Mouse (Mus musculus): ENCODE data around the gene Lrrc75a. TPM values are rescaled to one million over a fixed set of nuclear protein-coding genes. Genes with fewer than 3 reads are reported as not detected.

The Lrrc75a gene
- polyA plus RNA-seq, 1 experiment = not detected

DNA sequence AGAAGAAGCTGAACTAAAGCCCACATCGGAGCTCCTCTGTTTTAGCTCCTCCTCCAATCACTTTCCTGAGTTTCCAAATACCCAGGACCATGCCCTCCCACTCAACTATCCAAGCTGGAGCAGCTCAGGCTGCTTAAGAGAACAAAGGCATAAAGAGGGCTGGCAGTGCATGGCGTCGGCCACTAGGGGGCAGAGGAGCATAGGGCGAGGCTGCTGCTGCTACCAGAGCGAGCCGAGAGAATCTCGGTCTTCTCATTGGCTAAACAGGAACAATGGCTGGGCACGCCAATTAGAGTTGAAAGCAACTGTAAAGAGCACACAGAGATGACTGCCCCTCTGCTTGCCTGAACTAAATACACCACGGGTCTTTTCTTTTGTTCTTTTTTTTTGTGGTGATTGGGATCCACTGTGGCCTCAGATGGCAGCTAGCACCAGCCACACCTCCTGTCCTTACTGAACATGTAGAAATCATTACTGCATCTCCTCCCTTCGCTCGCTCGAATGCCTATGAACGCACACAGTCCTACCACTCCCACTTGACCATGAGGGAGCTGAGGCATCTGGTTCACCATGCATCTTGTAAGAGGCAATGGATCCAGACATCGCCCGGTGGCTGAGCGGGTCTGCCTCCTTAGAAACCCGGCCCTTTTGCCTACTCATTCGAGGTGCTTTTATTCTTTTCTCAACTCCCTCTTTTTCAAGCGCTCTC lies 34.5 kb downstream of the Lrrc75a start:
- WGBS = 7% methylated on average over 19 of the region's 19 CpGs
- peak overlapping the region; percentile 27 for H3K4me3 ChIP-seq (ENCODE audit: insufficient read depth, low read depth, low read length)
- H3K27ac ChIP-seq (ENCODE audit: insufficient read depth, low read depth, low read length) = peak overlapping the region; percentile 83
- peaks cover 17% of the 10 kb centered on the region for H3K4me1 ChIP-seq (ENCODE audit: control insufficient read depth, insufficient read depth, low read length)
- no peak for TF ChIP-seq POLR2A (IDR thresholded peaks at IDR 0.05; ENCODE audit: insufficient read depth, low read depth, low read length)
- peak; percentile 99 for TF ChIP-seq CTCF (IDR thresholded peaks at IDR 0.05; ENCODE audit: insufficient read depth, low read depth, low read length)

DNA sequence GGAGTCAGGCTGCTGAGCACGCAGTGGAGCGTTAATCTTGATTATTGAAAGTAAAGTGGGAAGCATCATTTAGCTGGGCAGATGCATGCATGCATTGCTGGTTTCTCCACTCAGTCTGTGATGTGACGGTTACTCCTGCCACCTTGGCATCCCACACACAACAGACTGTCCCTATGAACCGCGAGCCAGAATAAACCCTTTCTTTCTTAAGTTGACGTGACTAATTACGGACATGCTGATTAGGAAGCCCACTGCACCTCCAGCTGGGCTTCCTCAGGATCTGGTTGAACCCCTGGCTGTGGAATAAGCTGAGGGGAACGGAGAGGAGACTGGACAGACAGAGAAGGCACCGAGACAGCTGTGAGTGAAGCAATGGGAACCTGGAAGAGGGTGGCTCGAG lies 35.7 kb downstream of the Lrrc75a start:
- WGBS = 43% methylated on average over 10 of the region's 10 CpGs
- no peak for TF ChIP-seq CTCF (IDR thresholded peaks at IDR 0.05; ENCODE audit: insufficient read depth, low read depth, low read length)
- no peak for TF ChIP-seq POLR2A (IDR thresholded peaks at IDR 0.05; ENCODE audit: insufficient read depth, low read depth, low read length)
- no peak overlapping the region for H3K4me3 ChIP-seq (ENCODE audit: insufficient read depth, low read depth, low read length)
- peaks cover 17% of the 10 kb centered on the region for H3K4me1 ChIP-seq (ENCODE audit: control insufficient read depth, insufficient read depth, low read length)
- no peak overlapping the region for H3K27ac ChIP-seq (ENCODE audit: insufficient read depth, low read depth, low read length)

DNA sequence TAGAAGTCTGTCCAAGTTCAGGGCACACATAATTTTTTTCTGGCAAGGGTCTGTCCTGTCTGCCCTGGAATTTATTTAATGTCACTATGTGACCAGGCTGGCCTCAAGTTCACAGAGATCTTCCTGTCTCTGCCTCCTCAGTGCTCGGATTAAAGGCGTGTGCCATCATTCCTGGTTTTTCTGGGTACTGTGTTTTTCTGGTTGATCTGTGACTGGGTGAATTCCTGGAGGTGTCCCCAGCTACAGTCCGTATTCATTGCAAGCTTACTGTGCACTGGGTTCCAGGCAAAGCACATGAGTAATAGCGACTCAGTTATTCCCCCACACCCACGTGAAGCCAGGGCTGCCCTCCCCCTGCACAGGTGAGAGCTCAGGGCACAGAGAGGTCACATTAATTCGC lies 38.0 kb downstream of the Lrrc75a start:
- Histone ChIP-seq H3K4me1 (ENCODE audit: control insufficient read depth, insufficient read depth, low read length) (peaks cover 31% of the 10 kb centered on the region), H3K4me3 (ENCODE audit: insufficient read depth, low read depth, low read length) (no peak overlapping the region), H3K27ac (ENCODE audit: insufficient read depth, low read depth, low read length) (no peak overlapping the region)
- TF ChIP-seq CTCF (IDR thresholded peaks at IDR 0.05; ENCODE audit: insufficient read depth, low read depth, low read length) = no peak
- TF ChIP-seq POLR2A (IDR thresholded peaks at IDR 0.05; ENCODE audit: insufficient read depth, low read depth, low read length) = no peak
- 81% methylated on average over 6 of the region's 6 CpGs for WGBS

DNA sequence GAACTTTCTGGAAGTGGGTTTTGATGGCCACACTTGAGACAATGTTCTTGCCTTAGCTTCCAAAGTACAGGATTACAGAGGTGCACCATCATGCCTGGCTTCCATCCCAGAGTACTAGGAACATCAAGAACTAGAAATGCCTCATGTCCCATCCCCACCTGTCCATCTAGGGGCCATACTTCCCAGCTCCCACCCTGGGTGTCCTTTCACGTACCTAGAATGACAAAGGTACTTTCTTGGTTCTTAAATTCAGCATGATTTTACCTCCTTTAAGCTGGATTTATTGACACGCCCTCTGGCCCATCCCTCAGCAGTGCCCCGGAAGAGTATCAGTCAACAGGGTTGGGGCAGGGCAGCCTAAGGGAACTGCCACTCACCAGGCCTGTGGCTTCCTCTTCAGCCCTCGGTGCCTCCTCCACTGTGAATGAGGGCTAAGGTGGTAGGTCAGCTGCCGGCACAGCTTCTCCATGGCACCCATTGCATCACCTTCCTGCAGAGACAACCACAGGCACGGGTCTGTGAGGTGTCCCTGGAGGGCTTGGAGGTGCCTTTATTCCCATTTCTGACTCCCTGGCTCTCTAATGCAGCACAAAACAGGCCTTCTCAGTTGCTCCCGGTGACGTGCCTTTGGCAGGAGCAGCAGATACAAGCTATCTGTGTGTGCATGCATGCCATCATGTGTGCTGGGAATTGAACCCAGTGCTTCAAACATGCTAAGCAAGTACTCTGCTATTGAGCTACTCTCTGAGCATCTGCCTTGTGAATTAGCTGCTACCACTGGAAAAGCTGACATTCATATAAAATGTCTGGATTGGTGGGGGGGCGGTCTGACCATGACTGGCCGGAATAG lies 39.3 kb downstream of the Lrrc75a start:
- H3K4me1 ChIP-seq (ENCODE audit: control insufficient read depth, insufficient read depth, low read length) = peaks cover 23% of the 10 kb centered on the region
- TF ChIP-seq CTCF (IDR thresholded peaks at IDR 0.05; ENCODE audit: insufficient read depth, low read depth, low read length) = no peak
- no peak for TF ChIP-seq POLR2A (IDR thresholded peaks at IDR 0.05; ENCODE audit: insufficient read depth, low read depth, low read length)
- WGBS = 88% methylated on average over 10 of the region's 10 CpGs
- no peak overlapping the region for H3K27ac ChIP-seq (ENCODE audit: insufficient read depth, low read depth, low read length)
- H3K4me3 ChIP-seq (ENCODE audit: insufficient read depth, low read depth, low read length) = no peak overlapping the region

DNA sequence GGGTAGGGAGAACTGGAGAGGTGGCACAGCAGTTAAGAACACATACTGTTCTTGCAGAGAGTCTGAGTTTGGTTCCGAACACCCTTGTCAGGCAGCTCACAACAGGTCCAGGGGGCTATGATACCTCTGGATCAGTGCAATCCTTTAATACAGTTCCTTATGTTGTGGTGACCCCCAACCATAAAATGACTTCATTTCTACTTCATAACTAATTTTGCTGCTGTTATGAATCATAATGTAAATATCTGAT lies 40.4 kb downstream of the Lrrc75a start:
- H3K27ac ChIP-seq (ENCODE audit: insufficient read depth, low read depth, low read length) = no peak overlapping the region
- TF ChIP-seq CTCF (IDR thresholded peaks at IDR 0.05; ENCODE audit: insufficient read depth, low read depth, low read length) = no peak
- no peak for TF ChIP-seq POLR2A (IDR thresholded peaks at IDR 0.05; ENCODE audit: insufficient read depth, low read depth, low read length)
- H3K4me1 ChIP-seq (ENCODE audit: control insufficient read depth, insufficient read depth, low read length) = peaks cover 21% of the 10 kb centered on the region
- H3K4me3 ChIP-seq (ENCODE audit: insufficient read depth, low read depth, low read length) = no peak overlapping the region
- WGBS = 78% methylated on average over 1 of the region's 1 CpGs

DNA sequence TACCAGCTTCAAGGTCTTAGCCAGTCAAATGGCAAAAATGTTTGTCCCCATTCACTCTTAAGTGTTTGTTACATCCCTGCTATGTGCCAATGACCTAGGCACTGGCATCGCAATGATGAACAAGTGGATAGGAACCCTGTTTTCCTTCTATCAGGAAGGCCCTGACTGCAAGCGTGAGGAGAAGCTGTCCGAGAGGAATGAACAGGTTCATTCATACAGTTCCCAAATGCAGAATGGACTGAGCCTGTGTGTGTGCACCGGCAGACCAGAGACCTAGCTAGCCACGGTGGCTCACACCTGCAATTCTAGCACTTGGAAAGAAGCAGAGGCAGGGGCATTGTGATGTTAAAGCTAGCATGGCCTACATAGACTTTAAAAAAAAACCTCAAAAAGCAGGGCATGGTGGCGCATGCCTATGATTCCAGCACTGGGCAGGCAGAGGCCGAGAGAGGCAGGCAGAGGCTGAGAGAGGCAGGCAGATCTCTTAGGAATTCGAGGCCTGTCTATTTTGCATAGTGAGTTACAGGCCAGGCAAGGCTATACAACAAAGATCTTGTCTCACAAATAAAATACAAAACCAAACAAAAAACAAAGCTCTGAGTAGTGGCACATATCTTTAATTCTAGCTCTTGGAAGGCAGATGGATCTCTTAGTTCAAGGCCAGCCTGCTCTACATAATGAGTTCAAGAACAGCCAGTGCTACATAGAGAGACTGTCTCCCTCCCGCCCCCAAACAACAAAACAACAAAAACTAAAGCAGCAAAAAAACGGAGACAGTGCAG lies 41.0 kb downstream of the Lrrc75a start:
- peaks cover 17% of the 10 kb centered on the region for H3K4me1 ChIP-seq (ENCODE audit: control insufficient read depth, insufficient read depth, low read length)
- WGBS = 35% methylated on average over 10 of the region's 10 CpGs
- no peak overlapping the region for H3K27ac ChIP-seq (ENCODE audit: insufficient read depth, low read depth, low read length)
- no peak for TF ChIP-seq POLR2A (IDR thresholded peaks at IDR 0.05; ENCODE audit: insufficient read depth, low read depth, low read length)
- TF ChIP-seq CTCF (IDR thresholded peaks at IDR 0.05; ENCODE audit: insufficient read depth, low read depth, low read length) = no peak
- no peak overlapping the region for H3K4me3 ChIP-seq (ENCODE audit: insufficient read depth, low read depth, low read length)

DNA sequence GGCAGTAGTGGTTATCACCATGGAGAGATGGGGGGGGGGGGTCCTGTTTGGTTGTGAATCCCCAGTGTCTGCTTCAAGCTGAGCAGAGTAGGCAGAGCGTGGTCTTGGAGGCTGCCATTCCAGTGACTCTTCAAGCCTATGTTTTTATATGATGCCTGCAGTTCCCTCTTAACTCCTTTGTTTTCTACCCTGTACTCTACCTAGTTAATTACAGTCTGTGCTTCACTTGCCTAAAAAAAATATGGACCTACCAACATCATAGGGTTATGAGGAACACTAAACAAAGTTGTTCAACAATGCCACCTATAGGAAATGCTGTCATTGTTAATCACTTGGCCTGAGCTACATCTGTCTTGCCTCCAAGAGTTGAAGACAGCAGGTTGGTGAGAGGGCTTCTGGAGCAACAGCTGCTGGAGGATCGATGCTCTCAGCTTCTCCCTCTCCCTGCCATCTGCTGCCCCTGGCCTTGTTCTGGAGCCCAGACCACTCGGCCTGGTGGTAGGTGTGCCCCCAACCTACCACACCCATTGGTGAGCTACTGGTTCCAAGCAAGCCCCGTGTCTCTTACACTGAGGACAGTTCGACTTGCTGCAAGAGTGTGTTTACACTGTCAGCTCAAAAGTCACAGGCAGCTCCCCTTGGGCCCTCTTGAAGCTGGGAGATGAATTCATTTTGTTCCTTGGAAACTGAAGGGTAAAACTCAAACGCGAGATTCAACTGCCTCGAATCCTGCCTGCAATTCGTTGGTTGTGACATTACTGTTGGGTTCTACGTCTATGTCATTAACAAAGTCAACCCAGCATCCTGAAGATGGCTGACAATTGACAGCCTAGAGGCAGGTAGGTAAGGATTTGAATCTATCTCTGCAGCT lies 41.8 kb downstream of the Lrrc75a start:
- Histone ChIP-seq H3K4me1 (ENCODE audit: control insufficient read depth, insufficient read depth, low read length) (peaks cover 17% of the 10 kb centered on the region), H3K27ac (ENCODE audit: insufficient read depth, low read depth, low read length) (0 out of 2 replicates have a peak overlapping the region, but pooled peaks have one; percentile 12), H3K4me3 (ENCODE audit: insufficient read depth, low read depth, low read length) (no peak overlapping the region)
- 43% methylated on average over 10 of the region's 10 CpGs for WGBS
- no peak for TF ChIP-seq CTCF (IDR thresholded peaks at IDR 0.05; ENCODE audit: insufficient read depth, low read depth, low read length)
- TF ChIP-seq POLR2A (IDR thresholded peaks at IDR 0.05; ENCODE audit: insufficient read depth, low read depth, low read length) = no peak

DNA sequence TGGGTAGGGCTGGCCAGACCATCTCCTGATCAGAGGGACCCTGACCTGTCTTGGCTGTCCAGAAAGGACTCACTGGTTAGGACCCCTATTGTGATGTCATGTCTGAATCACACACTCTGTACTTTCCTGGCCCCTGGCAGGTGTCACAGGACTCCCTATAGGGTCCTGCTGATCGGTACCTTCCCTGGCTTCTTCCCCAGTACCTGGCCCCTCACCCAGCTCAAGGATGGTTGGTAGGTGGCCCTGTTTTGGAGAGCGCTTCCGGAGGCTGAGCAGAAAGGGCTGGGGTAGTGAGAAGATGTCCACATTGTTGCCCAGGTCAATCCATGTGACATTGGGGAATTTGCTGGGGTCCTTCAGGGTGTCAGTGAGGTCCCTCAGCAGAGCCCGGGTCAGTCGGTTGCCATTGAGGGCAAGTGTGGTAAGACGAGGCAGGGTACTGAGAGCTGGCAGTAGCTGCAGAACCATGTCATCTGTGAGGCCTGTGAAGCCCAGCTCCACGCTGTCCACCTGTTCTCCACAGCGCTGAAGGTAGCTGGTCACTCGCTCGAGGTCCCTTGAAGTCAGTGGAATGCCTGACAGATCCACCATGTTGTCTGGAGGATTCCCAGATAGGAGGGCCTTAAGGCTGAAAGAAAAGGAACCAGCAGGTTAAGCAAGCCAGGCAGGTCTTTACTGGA lies 42.6 kb downstream of the Lrrc75a start:
- H3K27ac ChIP-seq (ENCODE audit: insufficient read depth, low read depth, low read length) = peak overlapping the region; percentile 12; the same call in 1 of the 2 replicates
- H3K4me3 ChIP-seq (ENCODE audit: insufficient read depth, low read depth, low read length) = no peak overlapping the region
- TF ChIP-seq CTCF (IDR thresholded peaks at IDR 0.05; ENCODE audit: insufficient read depth, low read depth, low read length) (no peak), POLR2A (IDR thresholded peaks at IDR 0.05; ENCODE audit: insufficient read depth, low read depth, low read length) (no peak)
- H3K4me1 ChIP-seq (ENCODE audit: control insufficient read depth, insufficient read depth, low read length) = peaks cover 17% of the 10 kb centered on the region
- WGBS = 51% methylated on average over 10 of the region's 10 CpGs
